Mouse (Mus musculus) myocyte (in vitro differentiated cells): Measurements from ENCODE around the gene Mtf1. TPM values are rescaled to one million over a fixed set of nuclear protein-coding genes. Genes with fewer than 3 reads are reported as not detected.
A peak's percentile ranks its signal among the peaks of the same experiment; 100 is the strongest.

ENCODE experiments used
- H3K27me3 ChIP-seq: one replicate; pipeline ENCODE4 v1.6.1; 2011; ENCODE audit not compliant: control insufficient read depth, insufficient read depth, insufficient read length
- H3K36me3 ChIP-seq: one replicate; pipeline ENCODE4 v1.6.1; 2011; ENCODE audit not compliant: control insufficient read depth, insufficient read depth
- H3K4me2 ChIP-seq: one replicate; pipeline ENCODE4 v1.6.1; 2011; ENCODE audit warnings: low read depth, control low read depth
- H3K4me3 ChIP-seq: one replicate; pipeline ENCODE4 v1.5.1; 2011; ENCODE audit warnings: mild to moderate bottlenecking, control low read depth, moderate library complexity
- H3K79me2 ChIP-seq: one replicate; pipeline ENCODE4 v1.6.1; 2011; ENCODE audit not compliant: control insufficient read depth, insufficient read depth
- H3ac ChIP-seq: one replicate; pipeline ENCODE4 v1.6.1; 2011; ENCODE audit not compliant: control insufficient read depth, insufficient read length
- CEBPB ChIP-seq: IDR thresholded peaks from 2 replicates; pipeline ENCODE4 v1.6.1; 2011; ENCODE audit warnings: mild to moderate bottlenecking, moderate library complexity; ENCODE audit not compliant: poor library complexity, insufficient read depth, severe bottlenecking
- E2F4 ChIP-seq: IDR thresholded peaks from one replicate; pipeline ENCODE4 v1.6.1; 2011; ENCODE audit warnings: mild to moderate bottlenecking, control low read depth, moderate library complexity; ENCODE audit not compliant: insufficient read depth
- MAX ChIP-seq: IDR thresholded peaks from one replicate; pipeline ENCODE4 v1.6.1; 2011; ENCODE audit warnings: low read depth, mild to moderate bottlenecking, control low read depth
- MYOD1 ChIP-seq, 3 experiments: IDR thresholded peaks; one replicate each; pipeline ENCODE4 v1.6.1; 2011; ENCODE audit warnings: control low read depth in 2 of 3, low read depth in 2 of 3, mild to moderate bottlenecking in 2 of 3, moderate library complexity in 1 of 3; ENCODE audit not compliant: insufficient read length in 2 of 3, control insufficient read depth in 1 of 3
- MYOG ChIP-seq, 3 experiments: IDR thresholded peaks; one replicate each; pipeline ENCODE4 v1.6.1; 2011; ENCODE audit warnings: control low read depth in 2 of 3, low read depth in 2 of 3, mild to moderate bottlenecking in 2 of 3; ENCODE audit not compliant: insufficient read length in 2 of 3, control insufficient read depth in 1 of 3, insufficient read depth in 1 of 3
- POLR2A ChIP-seq: IDR thresholded peaks from one replicate; pipeline ENCODE4 v1.6.1; 2011; ENCODE audit warnings: low read depth, mild to moderate bottlenecking, control low read depth, moderate library complexity; ENCODE audit not compliant: insufficient read length
- POLR2AphosphoS2 ChIP-seq: IDR thresholded peaks from one replicate; pipeline ENCODE4 v1.6.1; 2011; ENCODE audit warnings: low read depth, control low read depth; ENCODE audit not compliant: insufficient read length
- REST ChIP-seq: IDR thresholded peaks from one replicate; pipeline ENCODE4 v1.6.1; 2011; ENCODE audit warnings: mild to moderate bottlenecking, control low read depth, moderate library complexity; ENCODE audit not compliant: insufficient read depth, insufficient read length
- SRF ChIP-seq: IDR thresholded peaks from one replicate; pipeline ENCODE4 v1.6.1; 2011; ENCODE audit warnings: low read depth; ENCODE audit not compliant: control insufficient read depth, insufficient read length
- TCF12 ChIP-seq: IDR thresholded peaks from one replicate; pipeline ENCODE4 v1.6.1; 2011; ENCODE audit warnings: mild to moderate bottlenecking, control low read depth; ENCODE audit not compliant: poor library complexity, insufficient read depth, severe bottlenecking
- TCF3 ChIP-seq: IDR thresholded peaks from one replicate; pipeline ENCODE4 v1.6.1; 2011; ENCODE audit warnings: low read depth, control low read depth; ENCODE audit not compliant: insufficient read length
- USF1 ChIP-seq: IDR thresholded peaks from one replicate; pipeline ENCODE4 v1.6.1; 2011; ENCODE audit warnings: low read depth, mild to moderate bottlenecking, control low read depth, moderate library complexity
- polyA plus RNA-seq: library from polyadenylated mRNA; unstranded; fragments of >200 nt; fragmentation: generic; extraction: Trizol; gene quantifications from one replicate; pipeline ENCODE4 v1.2.1, GENCODE M21; 2012; ENCODE audit warnings: missing spikeins

Mtf1 gene
- polyA plus RNA-seq, 1 experiment, result 12.9 TPM

DNA sequence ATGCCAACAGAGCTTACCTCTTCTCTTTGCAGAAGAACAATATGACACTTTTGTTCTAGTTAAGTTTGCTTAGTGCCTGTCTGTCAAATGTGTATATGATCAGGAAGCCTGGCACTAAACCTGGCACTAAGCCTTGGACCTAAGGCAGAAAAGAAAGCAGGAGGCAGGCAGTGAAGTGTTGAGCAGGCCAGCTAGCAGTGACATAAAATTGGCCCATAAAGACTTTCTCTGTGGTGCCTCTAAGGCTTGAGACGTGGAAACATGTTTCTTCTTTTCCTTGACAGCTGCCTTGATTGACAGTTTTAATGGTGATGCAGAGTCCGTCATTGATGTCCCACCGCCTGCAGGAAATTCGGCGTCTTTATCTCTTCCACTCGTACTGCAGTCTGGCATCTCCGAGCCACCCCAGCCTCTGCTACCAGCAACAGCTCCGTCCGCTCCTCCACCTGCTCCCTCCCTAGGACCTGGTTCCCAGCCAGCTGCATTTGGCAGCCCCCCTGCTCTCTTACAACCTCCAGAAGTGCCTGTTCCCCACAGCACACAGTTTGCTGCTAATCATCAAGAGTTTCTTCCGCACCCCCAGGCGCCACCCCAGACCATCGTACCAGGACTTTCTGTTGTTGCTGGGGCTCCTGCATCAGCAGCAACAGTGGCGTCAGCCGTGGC, 36.3 kb downstream of the Mtf1 start:
- TF ChIP-seq CEBPB, result no peak
- TF ChIP-seq USF1, result no peak
- no peak for TF ChIP-seq SRF
- no peak for TF ChIP-seq TCF12
- TF ChIP-seq POLR2AphosphoS2, result no peak
- no peak for TF ChIP-seq TCF3
- TF ChIP-seq REST, result no peak
- no peak for TF ChIP-seq POLR2A
- no peak for TF ChIP-seq E2F4
- no peak for TF ChIP-seq MAX
- TF ChIP-seq MYOG (IDR thresholded peaks at IDR 0.05; ENCODE audit: control insufficient read depth in 1 of 3, insufficient read depth in 1 of 3, insufficient read length in 2 of 3, low read depth in 2 of 3), result no peak
- no peak for TF ChIP-seq MYOD1 (IDR thresholded peaks at IDR 0.05; ENCODE audit: control insufficient read depth in 1 of 3, insufficient read length in 2 of 3, low read depth in 2 of 3)
- H3ac ChIP-seq, result no peak overlapping the region
- H3K4me3 ChIP-seq, result no peak overlapping the region
- peaks cover 3% of the 10 kb centered on the region for H3K36me3 ChIP-seq
- no peak overlapping the region for H3K4me2 ChIP-seq
- no peaks in the 10 kb centered on the region for H3K79me2 ChIP-seq
- H3K27me3 ChIP-seq, result no peaks in the 10 kb centered on the region

DNA sequence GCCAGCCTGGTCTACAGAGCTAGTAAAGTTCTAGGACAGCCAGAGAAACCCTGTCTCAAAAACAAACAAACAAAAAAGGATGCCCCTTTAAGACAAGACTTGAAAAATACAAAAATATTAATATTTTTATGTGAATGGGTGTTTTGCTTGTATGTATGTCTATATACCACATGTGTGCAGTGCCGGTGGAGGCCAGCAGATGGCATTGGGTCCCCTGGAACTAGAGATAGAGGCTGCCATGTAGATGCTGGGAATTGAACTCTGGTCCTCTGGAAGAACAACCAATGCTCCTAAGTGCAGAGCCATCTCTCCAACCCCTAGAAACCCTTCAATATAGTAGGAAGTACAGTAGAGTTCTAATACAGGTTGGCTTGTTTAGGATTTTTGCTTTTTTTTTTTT, 39.1 kb downstream of the Mtf1 start:
- Histone ChIP-seq H3K4me3 (no peak overlapping the region), H3ac (no peak overlapping the region), H3K27me3 (no peaks in the 10 kb centered on the region), H3K4me2 (no peak overlapping the region), H3K79me2 (no peaks in the 10 kb centered on the region), H3K36me3 (peaks cover 3% of the 10 kb centered on the region)
- TF ChIP-seq MAX (no peak), TCF3 (no peak), MYOG (IDR thresholded peaks at IDR 0.05; ENCODE audit: control insufficient read depth in 1 of 3, insufficient read depth in 1 of 3, insufficient read length in 2 of 3, low read depth in 2 of 3) (no peak), REST (no peak), POLR2A (no peak), CEBPB (no peak), USF1 (no peak), E2F4 (no peak), POLR2AphosphoS2 (no peak), MYOD1 (IDR thresholded peaks at IDR 0.05; ENCODE audit: control insufficient read depth in 1 of 3, insufficient read length in 2 of 3, low read depth in 2 of 3) (no peak), SRF (no peak), TCF12 (no peak)

DNA sequence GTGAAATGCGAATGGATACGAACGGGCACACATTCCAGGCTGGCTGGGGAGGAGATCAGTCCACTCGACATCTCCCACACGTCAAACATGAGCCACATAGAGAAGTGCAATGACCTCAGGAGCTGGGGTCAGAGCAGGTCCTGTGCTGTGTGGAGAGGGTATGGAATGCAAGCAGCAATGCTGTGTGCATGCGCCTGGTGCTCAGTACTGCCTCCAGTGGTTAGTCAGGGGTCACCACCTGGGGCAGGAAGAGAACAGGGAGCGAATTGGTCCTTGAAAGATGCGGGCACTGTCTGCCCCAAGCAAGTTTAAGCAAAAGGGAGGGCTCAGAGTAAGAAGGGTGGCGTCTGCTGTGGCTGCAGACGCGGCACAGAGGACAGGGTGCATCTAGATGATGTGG, 41.6 kb downstream of the Mtf1 start:
- Histone ChIP-seq H3K4me2 (no peak overlapping the region), H3ac (no peak overlapping the region), H3K36me3 (peaks cover 3% of the 10 kb centered on the region), H3K79me2 (no peaks in the 10 kb centered on the region), H3K27me3 (no peaks in the 10 kb centered on the region), H3K4me3 (no peak overlapping the region)
- TF ChIP-seq CEBPB (no peak), SRF (no peak), TCF3 (no peak)

DNA sequence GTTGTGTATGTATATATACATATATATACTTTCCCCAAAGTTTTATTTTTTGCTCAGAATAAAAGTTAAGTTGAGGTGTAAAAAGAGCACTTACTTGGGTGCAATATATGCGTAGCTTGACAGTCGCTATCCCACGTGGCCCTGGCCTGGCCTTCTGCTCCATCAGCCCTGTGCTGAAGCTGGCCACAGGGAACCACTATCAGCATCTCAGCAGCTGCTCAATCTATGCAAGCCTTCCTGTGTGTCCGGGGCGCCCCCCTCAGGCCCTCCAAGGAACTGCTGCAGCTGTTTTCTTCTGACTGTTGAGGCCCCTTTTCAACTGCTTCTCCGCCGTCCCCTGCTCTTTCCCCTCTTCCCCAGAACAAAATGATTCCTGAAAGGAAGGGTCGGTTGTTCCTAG, 45.7 kb downstream of the Mtf1 start:
- no peak overlapping the region for H3ac ChIP-seq
- no peak overlapping the region for H3K4me3 ChIP-seq
- peaks cover 16% of the 10 kb centered on the region for H3K79me2 ChIP-seq
- no peaks in the 10 kb centered on the region for H3K36me3 ChIP-seq
- no peak overlapping the region for H3K4me2 ChIP-seq
- no peaks in the 10 kb centered on the region for H3K27me3 ChIP-seq
- TF ChIP-seq USF1 (peak; percentile 23), TCF3 (no peak), MYOD1 (IDR thresholded peaks at IDR 0.05; ENCODE audit: control insufficient read depth in 1 of 3, insufficient read length in 2 of 3, low read depth in 2 of 3) (peak; percentile 52 to 62 (median 60)), REST (no peak), MAX (no peak), POLR2AphosphoS2 (peak; percentile 47), E2F4 (no peak), TCF12 (no peak), MYOG (IDR thresholded peaks at IDR 0.05; ENCODE audit: control insufficient read depth in 1 of 3, insufficient read depth in 1 of 3, insufficient read length in 2 of 3, low read depth in 2 of 3) (peak; percentile 33 to 82 (median 52))

DNA sequence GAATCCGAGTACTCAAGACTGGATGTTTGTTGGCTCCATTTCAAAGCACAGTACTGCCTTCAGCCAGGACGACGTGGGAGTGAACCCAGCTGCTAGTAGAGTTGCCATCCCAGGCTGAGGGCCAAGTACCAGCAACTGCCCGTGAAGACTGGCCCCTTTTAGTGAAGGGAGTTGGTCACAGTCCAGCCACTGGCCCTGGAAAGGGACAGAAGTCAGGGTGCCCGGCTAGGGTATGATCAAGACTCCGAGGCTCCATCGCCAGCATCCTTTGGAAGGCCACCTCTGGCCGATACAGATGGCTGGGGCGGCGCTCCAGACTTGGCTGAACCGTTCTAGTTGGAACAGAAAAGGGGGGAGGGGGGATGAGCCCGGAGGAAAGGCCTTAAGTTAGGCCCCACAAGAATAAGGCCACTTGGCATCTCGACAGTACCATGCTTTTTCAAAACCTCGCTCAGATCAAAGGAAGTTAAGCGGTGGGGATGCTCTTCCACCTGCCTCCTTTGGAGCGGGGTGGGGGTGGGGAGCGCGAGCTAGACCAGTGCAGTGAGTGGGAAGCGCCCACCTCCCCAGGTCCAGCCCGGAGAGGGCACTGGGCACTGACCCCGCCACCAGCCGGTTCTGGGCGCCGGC, 47.8 kb downstream of the Mtf1 start:
- H3ac ChIP-seq, result peak overlapping the region; percentile 92
- TF ChIP-seq MYOD1 (IDR thresholded peaks at IDR 0.05; ENCODE audit: control insufficient read depth in 1 of 3, insufficient read length in 2 of 3, low read depth in 2 of 3) (peak; percentile 43 to 90 (median 68)), POLR2AphosphoS2 (peak; percentile 65), MAX (no peak), MYOG (IDR thresholded peaks at IDR 0.05; ENCODE audit: control insufficient read depth in 1 of 3, insufficient read depth in 1 of 3, insufficient read length in 2 of 3, low read depth in 2 of 3) (peak in 2 of 3 experiments; percentile 49 to 81), CEBPB (no peak), USF1 (no peak), TCF12 (peak; percentile 21)

More for the DNA sequence above, 47.8 kb downstream of the Mtf1 start:
- Histone ChIP-seq H3K4me2 (peak overlapping the region; percentile 83), H3K79me2 (peaks cover 29% of the 10 kb centered on the region), H3K4me3 (peak overlapping the region; percentile 64), H3K27me3 (no peaks in the 10 kb centered on the region), H3K36me3 (peaks cover 13% of the 10 kb centered on the region)
